Mouse (Mus musculus) heart, embryonic 12.5 days (tissue): ENCODE measurements at regions not wholly inside any gene's neighbourhood (a gene's known extent, or its start where the extent isn't known, plus 50 kb on each side); places are given as distances from the start of the nearest gene placed in this dataset.
A peak's percentile ranks its signal among the peaks of the same experiment; 100 is the strongest.

Source experiments
- ATAC-seq: fragments of 200-750 bp; cut with Nextera tagmentation; 2 replicates; pipeline ENCODE4 v1.8.0; 2017; ENCODE audit warnings: moderate TSS enrichment, moderate library complexity; ENCODE audit not compliant: insufficient number of reproducible peaks, low FRiP score
- H3K27ac ChIP-seq: fragments of 300-500 bp; sonication (generic); 2 replicates; pipeline ENCODE4 v1.5.1; 2016; ENCODE audit warnings: mild to moderate bottlenecking, moderate library complexity; ENCODE audit not compliant: poor library complexity, severe bottlenecking
- H3K27me3 ChIP-seq: fragments of 300-500 bp; sonication (generic); replicated peaks from 2 replicates; pipeline ENCODE4 v1.6.1; 2016; ENCODE audit warnings: mild to moderate bottlenecking, moderate library complexity
- H3K36me3 ChIP-seq: fragments of 300-500 bp; sonication (generic); 2 replicates; pipeline ENCODE4 v1.6.1; 2016; ENCODE audit warnings: mild to moderate bottlenecking, moderate library complexity
- H3K4me1 ChIP-seq: fragments of 300-500 bp; sonication (generic); replicated peaks from 2 replicates; pipeline ENCODE4 v1.6.1; 2016; ENCODE audit warnings: mild to moderate bottlenecking
- H3K4me2 ChIP-seq: fragments of 300-500 bp; sonication (generic); 2 replicates; pipeline ENCODE4 v1.6.1; 2016; ENCODE audit warnings: mild to moderate bottlenecking, moderate library complexity
- H3K4me3 ChIP-seq: fragments of 300-500 bp; sonication (generic); 2 replicates; pipeline ENCODE4 v1.5.1; 2016; ENCODE audit warnings: mild to moderate bottlenecking
- H3K9ac ChIP-seq: fragments of 300-500 bp; sonication (generic); 2 replicates; pipeline ENCODE4 v1.6.1; 2016; ENCODE audit warnings: mild to moderate bottlenecking, moderate library complexity
- H3K9me3 ChIP-seq: fragments of 300-500 bp; sonication (generic); replicated peaks from 2 replicates; pipeline ENCODE4 v1.6.1; 2016; ENCODE audit warnings: mild to moderate bottlenecking, moderate library complexity
- WGBS: fragments of 180-500 bp; shearing (Covaris S2); methylation state at CpG from one replicate; pipeline ENCODE4 v1.1.7; 2016; 5-methylcytosine and 5-hydroxymethylcytosine counted together

DNA sequence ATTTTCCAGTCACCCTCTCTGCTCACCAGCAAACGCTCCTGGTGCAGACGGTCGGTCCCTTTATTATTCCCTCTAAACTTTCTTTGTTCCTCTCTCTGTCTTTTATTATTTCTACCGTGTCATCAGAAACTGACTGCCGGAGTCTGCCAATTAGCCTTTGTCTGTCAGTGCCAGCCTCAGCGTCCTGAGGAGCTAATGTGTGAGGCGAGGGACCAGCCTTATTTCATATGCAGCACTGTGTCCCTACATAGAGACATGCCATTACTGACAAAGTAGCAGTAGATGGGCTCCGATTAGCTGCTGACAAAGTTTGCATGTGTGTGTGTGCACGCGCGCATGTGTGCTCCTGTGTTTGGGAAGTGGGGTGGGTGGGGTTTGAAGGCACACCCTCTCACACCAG lies 82.6 kb upstream of the Zfp64 start:
- no peaks in the 10 kb centered on the region for H3K4me1 ChIP-seq
- H3K4me3 ChIP-seq = no peak overlapping the region
- H3K9ac ChIP-seq = no peak overlapping the region
- H3K27ac ChIP-seq = no peak overlapping the region
- H3K9me3 ChIP-seq = peaks cover 5% of the 10 kb centered on the region; the same call in 1 of the 2 replicates
- no peak for ATAC-seq
- peaks cover 8% of the 10 kb centered on the region; the same call in 1 of the 2 replicates for H3K27me3 ChIP-seq
- WGBS = 84% methylated on average over 11 of the region's 11 CpGs
- H3K36me3 ChIP-seq = no peaks in the 10 kb centered on the region
- no peak overlapping the region for H3K4me2 ChIP-seq

DNA sequence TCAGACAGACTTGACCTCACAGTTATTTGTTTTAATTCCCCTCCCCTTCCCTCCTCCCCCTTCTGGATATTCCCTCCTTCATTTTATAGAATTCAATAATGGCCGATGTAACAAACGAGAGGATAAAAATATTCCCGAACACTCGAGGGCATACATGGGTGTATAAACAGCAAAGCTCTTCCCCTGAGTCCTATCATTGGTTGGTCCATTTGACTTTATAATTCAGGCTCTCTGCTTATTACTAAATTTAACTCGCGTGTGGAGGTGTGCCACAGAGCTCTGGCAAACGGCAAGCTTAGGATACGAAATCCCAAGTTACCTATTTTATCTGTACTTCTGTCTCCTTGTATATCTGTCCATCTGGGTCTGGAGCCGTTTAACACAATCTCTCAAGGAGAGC lies 82.1 kb upstream of the Zfp64 start:
- Histone ChIP-seq H3K27me3 (peaks cover 8% of the 10 kb centered on the region; the same call in 1 of the 2 replicates), H3K9me3 (peaks cover 5% of the 10 kb centered on the region; the same call in 1 of the 2 replicates), H3K36me3 (no peaks in the 10 kb centered on the region), H3K4me1 (no peaks in the 10 kb centered on the region), H3K4me2 (no peak overlapping the region), H3K4me3 (no peak overlapping the region), H3K27ac (no peak overlapping the region), H3K9ac (no peak overlapping the region)
- 83% methylated on average over 9 of the region's 9 CpGs for WGBS
- no peak for ATAC-seq

DNA sequence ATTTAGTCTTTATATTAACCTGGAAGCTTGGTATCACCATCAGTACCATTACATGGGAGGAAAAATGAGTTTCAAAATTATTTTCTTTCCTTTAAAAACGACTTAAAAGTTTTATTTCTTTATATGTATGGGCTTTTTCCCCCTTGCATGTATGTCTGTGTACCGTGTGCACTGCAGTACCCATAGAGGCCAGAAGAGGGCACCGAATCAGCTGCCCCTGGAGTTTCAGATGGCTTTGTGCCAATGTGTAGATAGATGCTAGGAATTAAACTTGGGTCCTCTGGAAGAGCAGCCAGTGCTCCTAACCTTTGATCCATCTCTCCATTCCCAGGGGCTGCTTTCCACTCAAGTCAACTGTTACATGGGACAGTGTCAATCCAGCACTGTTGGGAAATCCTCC lies 79.9 kb upstream of the Zfp64 start:
- 27% methylated on average over 3 of the region's 3 CpGs for WGBS

GRCm38 (mm10) chr2:169033997-169034396 lies 78.6 kb upstream of the Zfp64 start:
- Histone ChIP-seq H3K27me3 (peaks cover 8% of the 10 kb centered on the region; the same call in 1 of the 2 replicates), H3K9me3 (peaks cover 11% of the 10 kb centered on the region), H3K27ac (no peak overlapping the region), H3K9ac (no peak overlapping the region), H3K36me3 (no peaks in the 10 kb centered on the region), H3K4me2 (peak overlapping the region; percentile 46), H3K4me3 (no peak overlapping the region), H3K4me1 (no peaks in the 10 kb centered on the region)
- WGBS = 49% methylated on average over 18 of the region's 18 CpGs
- ATAC-seq = no peak

More for the DNA sequence above, 79.9 kb upstream of the Zfp64 start:
- peaks cover 8% of the 10 kb centered on the region; the same call in 1 of the 2 replicates for H3K27me3 ChIP-seq
- no peak overlapping the region for H3K27ac ChIP-seq
- no peaks in the 10 kb centered on the region for H3K36me3 ChIP-seq
- ATAC-seq = no peak
- H3K4me1 ChIP-seq = no peaks in the 10 kb centered on the region
- H3K9me3 ChIP-seq = peaks cover 5% of the 10 kb centered on the region; the same call in 1 of the 2 replicates
- H3K4me3 ChIP-seq = no peak overlapping the region
- H3K9ac ChIP-seq = no peak overlapping the region
- no peak overlapping the region for H3K4me2 ChIP-seq

GRCm38 (mm10) chr2:169033181-169033580 lies 77.8 kb upstream of the Zfp64 start:
- no peaks in the 10 kb centered on the region for H3K4me1 ChIP-seq
- H3K9me3 ChIP-seq = peaks cover 11% of the 10 kb centered on the region
- no peaks in the 10 kb centered on the region for H3K36me3 ChIP-seq
- H3K4me3 ChIP-seq = no peak overlapping the region
- WGBS = 67% methylated on average over 3 of the region's 3 CpGs
- no peak overlapping the region for H3K9ac ChIP-seq
- no peak overlapping the region for H3K27ac ChIP-seq
- peaks cover 8% of the 10 kb centered on the region; the same call in 1 of the 2 replicates for H3K27me3 ChIP-seq
- no peak for ATAC-seq
- H3K4me2 ChIP-seq = no peak overlapping the region

- Histone ChIP-seq H3K9me3 (peaks cover 11% of the 10 kb centered on the region), H3K27ac (no peak overlapping the region), H3K4me3 (no peak overlapping the region), H3K9ac (no peak overlapping the region), H3K27me3 (no peaks in the 10 kb centered on the region), H3K4me1 (no peaks in the 10 kb centered on the region), H3K4me2 (no peak overlapping the region), H3K36me3 (no peaks in the 10 kb centered on the region)
- WGBS = 55% methylated on average over 9 of the region's 9 CpGs
- ATAC-seq = no peak
Observed at GRCm38 (mm10) chr2:169028531-169029114, 73.2 kb upstream of the Zfp64 start.

- Histone ChIP-seq H3K4me1 (no peaks in the 10 kb centered on the region), H3K36me3 (no peaks in the 10 kb centered on the region), H3K9me3 (no peaks in the 10 kb centered on the region), H3K27ac (no peak overlapping the region), H3K4me2 (no peak overlapping the region), H3K27me3 (no peaks in the 10 kb centered on the region), H3K9ac (no peak overlapping the region), H3K4me3 (no peak overlapping the region)
- WGBS = 60% methylated on average over 3 of the region's 3 CpGs
- ATAC-seq = no peak
Observed at GRCm38 (mm10) chr2:169019037-169019436, 63.6 kb upstream of the Zfp64 start.

- Histone ChIP-seq H3K9ac (no peak overlapping the region), H3K4me1 (no peaks in the 10 kb centered on the region), H3K4me2 (no peak overlapping the region), H3K27ac (no peak overlapping the region), H3K27me3 (no peaks in the 10 kb centered on the region), H3K4me3 (no peak overlapping the region), H3K9me3 (0 out of 2 replicates have a peak, but pooled peaks cover 5% of the 10 kb centered on the region), H3K36me3 (no peaks in the 10 kb centered on the region)
- 65% methylated on average over 9 of the region's 9 CpGs for WGBS
- no peak for ATAC-seq
Observed at GRCm38 (mm10) chr2:169010271-169010670, 54.9 kb upstream of the Zfp64 start.

GRCm38 (mm10) chr2:169008756-169009155 lies 53.4 kb upstream of the Zfp64 start:
- no peak overlapping the region for H3K27ac ChIP-seq
- H3K27me3 ChIP-seq = no peaks in the 10 kb centered on the region
- no peaks in the 10 kb centered on the region for H3K4me1 ChIP-seq
- 78% methylated on average over 20 of the region's 20 CpGs for WGBS
- H3K36me3 ChIP-seq = no peaks in the 10 kb centered on the region
- H3K4me2 ChIP-seq = no peak overlapping the region
- 0 out of 2 replicates have a peak, but pooled peaks cover 7% of the 10 kb centered on the region for H3K9me3 ChIP-seq
- ATAC-seq = no peak
- H3K4me3 ChIP-seq = no peak overlapping the region
- no peak overlapping the region for H3K9ac ChIP-seq

DNA sequence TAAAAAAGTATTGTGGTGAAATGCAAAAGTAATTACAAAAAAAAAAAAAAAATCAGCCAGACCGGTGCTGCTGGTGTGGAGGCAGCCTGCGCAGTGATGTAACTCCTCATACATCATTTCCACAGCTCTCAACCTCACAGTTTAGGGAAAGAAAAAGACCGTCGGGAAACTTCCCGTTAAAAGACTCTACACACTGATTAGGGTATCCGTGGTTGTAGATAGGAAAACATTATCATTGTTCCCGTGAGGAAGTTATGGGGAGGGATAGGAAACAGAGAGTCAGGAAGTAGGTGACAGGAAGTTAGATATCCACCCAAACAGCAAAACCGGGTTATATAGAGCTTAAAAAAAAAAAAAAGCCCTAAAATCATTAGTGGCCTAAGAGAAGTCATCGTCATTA lies 52.9 kb upstream of the Zfp64 start:
- H3K9me3 ChIP-seq = 0 out of 2 replicates have a peak, but pooled peaks cover 7% of the 10 kb centered on the region
- WGBS = 47% methylated on average over 9 of the region's 9 CpGs
- H3K4me3 ChIP-seq = no peak overlapping the region
- H3K27me3 ChIP-seq = no peaks in the 10 kb centered on the region
- no peak overlapping the region for H3K4me2 ChIP-seq
- no peaks in the 10 kb centered on the region for H3K36me3 ChIP-seq
- H3K9ac ChIP-seq = no peak overlapping the region
- no peak for ATAC-seq
- H3K27ac ChIP-seq = no peak overlapping the region
- no peaks in the 10 kb centered on the region for H3K4me1 ChIP-seq

DNA sequence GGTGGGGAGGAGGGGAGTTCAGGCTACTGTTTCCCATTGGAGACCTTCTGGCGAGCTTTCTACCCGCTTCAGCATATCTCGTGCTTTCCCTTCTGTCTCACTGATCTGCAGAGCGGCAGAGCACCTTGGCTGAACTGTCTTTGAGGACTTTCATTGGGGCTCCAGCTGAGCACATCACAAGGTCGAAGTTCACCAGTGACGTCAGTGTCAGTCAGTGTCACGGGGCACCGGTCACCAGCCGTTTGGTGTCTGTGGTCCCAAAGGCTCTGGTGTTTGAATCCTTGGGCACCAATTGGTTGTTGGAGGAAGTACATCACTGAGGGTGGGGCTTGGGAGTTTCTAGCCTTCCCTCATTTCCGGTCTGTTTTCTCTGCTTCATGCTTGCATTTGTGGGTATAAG lies 51.2 kb upstream of the Zfp64 start:
- H3K9ac ChIP-seq = no peak overlapping the region
- H3K4me1 ChIP-seq = no peaks in the 10 kb centered on the region
- 0 out of 2 replicates have a peak, but pooled peaks cover 7% of the 10 kb centered on the region for H3K9me3 ChIP-seq
- no peak overlapping the region for H3K4me2 ChIP-seq
- no peaks in the 10 kb centered on the region for H3K27me3 ChIP-seq
- H3K4me3 ChIP-seq = no peak overlapping the region
- ATAC-seq = no peak
- H3K36me3 ChIP-seq = no peaks in the 10 kb centered on the region
- 81% methylated on average over 10 of the region's 10 CpGs for WGBS
- H3K27ac ChIP-seq = no peak overlapping the region

DNA sequence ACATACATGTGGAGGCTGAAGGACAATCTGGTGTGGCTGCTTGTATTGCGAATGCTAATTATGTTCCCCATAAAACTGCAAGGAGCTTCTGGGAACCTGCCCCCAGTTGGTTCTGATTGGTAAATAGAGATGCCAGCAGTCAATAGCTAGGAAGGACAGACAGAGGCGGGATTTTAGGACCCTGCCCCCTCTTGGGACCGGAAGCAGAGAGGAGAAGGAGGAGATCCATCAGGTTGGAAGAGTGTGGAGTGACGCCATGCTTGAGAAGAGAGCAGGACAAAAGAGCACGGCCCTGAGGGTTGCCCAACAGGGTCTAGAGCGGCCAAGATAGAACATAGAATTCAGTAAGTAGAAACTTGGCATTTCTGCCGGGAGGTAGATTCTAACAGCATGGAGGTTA lies 50.4 kb upstream of the Zfp64 start:
- WGBS = 85% methylated on average over 7 of the region's 7 CpGs
- no peak for ATAC-seq
- H3K4me2 ChIP-seq = no peak overlapping the region
- H3K4me3 ChIP-seq = no peak overlapping the region
- H3K27ac ChIP-seq = no peak overlapping the region
- H3K36me3 ChIP-seq = no peaks in the 10 kb centered on the region
- no peaks in the 10 kb centered on the region for H3K27me3 ChIP-seq
- H3K9me3 ChIP-seq = 0 out of 2 replicates have a peak, but pooled peaks cover 7% of the 10 kb centered on the region
- no peak overlapping the region for H3K9ac ChIP-seq
- H3K4me1 ChIP-seq = no peaks in the 10 kb centered on the region
